Mouse (Mus musculus) liver, embryonic 12.5 days (tissue): Measurements from ENCODE around the gene Cyb5r1. TPM values are rescaled to one million over a fixed set of nuclear protein-coding genes. Genes with fewer than 3 reads are reported as not detected.
"Not testable (repeated sequence)": the region's sequence is repeated elsewhere in the genome, so short reads cannot be mapped to it uniquely, and the experiment has no call there.

Source experiments
- ATAC-seq: fragments of 200-750 bp; cut with Nextera tagmentation; 2 replicates; pipeline ENCODE4 v1.8.0; 2017; ENCODE audit warnings: moderate number of reproducible peaks, mild to moderate bottlenecking, moderate library complexity
- H3K27ac ChIP-seq: fragments of 300-500 bp; sonication (generic); 2 replicates; pipeline ENCODE4 v1.5.1; 2016; ENCODE audit warnings: mild to moderate bottlenecking
- H3K27me3 ChIP-seq: fragments of 300-500 bp; sonication (generic); replicated peaks from 2 replicates; pipeline ENCODE4 v1.6.1; 2016; ENCODE audit warnings: mild to moderate bottlenecking, moderate library complexity
- H3K36me3 ChIP-seq: fragments of 300-500 bp; sonication (generic); 2 replicates; pipeline ENCODE4 v1.6.1; 2016; ENCODE audit warnings: mild to moderate bottlenecking, moderate library complexity
- H3K4me1 ChIP-seq: fragments of 300-500 bp; sonication (generic); 2 replicates; pipeline ENCODE4 v1.6.1; 2016
- H3K4me2 ChIP-seq: fragments of 300-500 bp; sonication (generic); 2 replicates; pipeline ENCODE4 v1.6.1; 2016; ENCODE audit warnings: mild to moderate bottlenecking, moderate library complexity
- H3K4me3 ChIP-seq: fragments of 300-500 bp; sonication (generic); 2 replicates; pipeline ENCODE4 v1.5.1; 2016; ENCODE audit warnings: mild to moderate bottlenecking, moderate library complexity
- H3K9ac ChIP-seq: fragments of 300-500 bp; sonication (generic); 2 replicates; pipeline ENCODE4 v1.6.1; 2016; ENCODE audit warnings: mild to moderate bottlenecking, moderate library complexity
- H3K9me3 ChIP-seq: fragments of 300-500 bp; sonication (generic); replicated peaks from 2 replicates; pipeline ENCODE4 v1.6.1; 2016; ENCODE audit warnings: mild to moderate bottlenecking, moderate library complexity
- WGBS: fragments of 180-500 bp; shearing (Covaris S2); methylation state at CpG from one replicate; pipeline ENCODE4 v1.1.7; 2016; ENCODE audit not compliant: insufficient replicate concordance; 5-methylcytosine and 5-hydroxymethylcytosine counted together
- polyA plus RNA-seq: library from polyadenylated mRNA; unstranded; fragments of >200 nt; fragmentation: Nextera tagmentation; extraction: Ambion mirVana; gene quantifications from 2 replicates; pipeline ENCODE4 v1.2.1, GENCODE M21; 2016

Cyb5r1 gene
- polyA plus RNA-seq, 1 experiment from 2014 or later, result 24.8 TPM

- not testable (repeated sequence) for H3K4me3 ChIP-seq, H3K9ac ChIP-seq, ATAC-seq, H3K9me3 ChIP-seq, H3K4me2 ChIP-seq, H3K36me3 ChIP-seq, H3K27ac ChIP-seq, H3K27me3 ChIP-seq
- WGBS, result 81% methylated on average over 1 of the region's 1 CpGs
- peaks cover 26% of the 10 kb centered on the region for H3K4me1 ChIP-seq
These were observed 37.9 kb downstream of the Cyb5r1 start for GRCm38 (mm10) chr1:134443288-134443687.

GRCm38 (mm10) chr1:134445418-134445817 is 40.1 kb downstream of the Cyb5r1 start:
- H3K4me1 ChIP-seq, result peaks cover 21% of the 10 kb centered on the region
- no peak overlapping the region for H3K27ac ChIP-seq
- WGBS, result 67% methylated on average over 2 of the region's 2 CpGs
- ATAC-seq, result no peak
- H3K9me3 ChIP-seq, result no peaks in the 10 kb centered on the region
- H3K36me3 ChIP-seq, result no peaks in the 10 kb centered on the region
- H3K4me2 ChIP-seq, result no peak overlapping the region
- no peak overlapping the region for H3K9ac ChIP-seq
- no peak overlapping the region for H3K4me3 ChIP-seq
- H3K27me3 ChIP-seq, result no peaks in the 10 kb centered on the region

GRCm38 (mm10) chr1:134448537-134448936 is 43.2 kb downstream of the Cyb5r1 start:
- not testable (repeated sequence) for H3K4me2 ChIP-seq

GRCm38 (mm10) chr1:134450201-134450600 is 44.8 kb downstream of the Cyb5r1 start:
- Histone ChIP-seq H3K4me1 (peaks cover 6% of the 10 kb centered on the region), H3K4me3 (no peak overlapping the region), H3K9ac (no peak overlapping the region), H3K36me3 (no peaks in the 10 kb centered on the region), H3K9me3 (no peaks in the 10 kb centered on the region), H3K4me2 (no peak overlapping the region), H3K27ac (no peak overlapping the region), H3K27me3 (0 out of 2 replicates have a peak, but pooled peaks cover 5% of the 10 kb centered on the region)
- WGBS, result 77% methylated on average over 4 of the region's 4 CpGs
- no peak for ATAC-seq

More at GRCm38 (mm10) chr1:134448537-134448936, 43.2 kb downstream of the Cyb5r1 start:
- not testable (repeated sequence) for H3K27ac ChIP-seq, H3K36me3 ChIP-seq, H3K4me3 ChIP-seq, H3K9ac ChIP-seq, H3K27me3 ChIP-seq, ATAC-seq, H3K4me1 ChIP-seq, H3K9me3 ChIP-seq
- 56% methylated on average over 3 of the region's 3 CpGs for WGBS

GRCm38 (mm10) chr1:134450986-134451385 is 45.6 kb downstream of the Cyb5r1 start:
- H3K36me3 ChIP-seq, result no peaks in the 10 kb centered on the region
- 0 out of 2 replicates have a peak, but pooled peaks cover 5% of the 10 kb centered on the region for H3K27me3 ChIP-seq
- no peak overlapping the region for H3K4me2 ChIP-seq
- no peak overlapping the region for H3K9ac ChIP-seq
- H3K9me3 ChIP-seq, result no peaks in the 10 kb centered on the region
- 25% methylated on average over 3 of the region's 3 CpGs for WGBS
- H3K4me3 ChIP-seq, result no peak overlapping the region
- ATAC-seq, result no peak
- no peak overlapping the region for H3K27ac ChIP-seq
- peaks cover 6% of the 10 kb centered on the region for H3K4me1 ChIP-seq

GRCm38 (mm10) chr1:134454904-134455824 is 49.8 kb downstream of the Cyb5r1 start, which contains the start of gene Klhl12:
Gene Klhl12 (plus strand): TSS chr1:134455531.
- H3K9me3 ChIP-seq, result no peaks in the 10 kb centered on the region
- peak within 1 kb of the TSS; percentile 97 for H3K4me3 ChIP-seq
- WGBS, result 1% methylated on average over 61 of the region's 61 CpGs
- H3K36me3 ChIP-seq, result peaks cover 22% of the 10 kb centered on the region
- H3K4me1 ChIP-seq, result peaks cover 48% of the 10 kb centered on the region
- peak; percentile 93 for ATAC-seq
- H3K27ac ChIP-seq, result peak within 1 kb of the TSS; percentile 93
- peak within 1 kb of the TSS; percentile 97 for H3K9ac ChIP-seq
- peak within 1 kb of the TSS; percentile 84 for H3K4me2 ChIP-seq
- H3K27me3 ChIP-seq, result 0 out of 2 replicates have a peak, but pooled peaks cover 5% of the 10 kb centered on the region

- no peaks in the 10 kb centered on the region for H3K9me3 ChIP-seq
- peak overlapping the region; percentile 97 for H3K9ac ChIP-seq
- no peak for ATAC-seq
- 0 out of 2 replicates have a peak, but pooled peaks cover 5% of the 10 kb centered on the region for H3K27me3 ChIP-seq
- peak overlapping the region; percentile 97 for H3K4me3 ChIP-seq
- WGBS, result 8% methylated on average over 5 of the region's 5 CpGs
- peak overlapping the region; percentile 93 for H3K27ac ChIP-seq
- H3K4me1 ChIP-seq, result peaks cover 56% of the 10 kb centered on the region
- H3K4me2 ChIP-seq, result peak overlapping the region; percentile 84
- peaks cover 31% of the 10 kb centered on the region for H3K36me3 ChIP-seq
These were observed 50.7 kb downstream of the Cyb5r1 start for GRCm38 (mm10) chr1:134456060-134456459.

- H3K9me3 ChIP-seq, result no peaks in the 10 kb centered on the region
- H3K4me2 ChIP-seq, result no peak overlapping the region
- 81% methylated on average over 7 of the region's 7 CpGs for WGBS
- no peak overlapping the region for H3K9ac ChIP-seq
- H3K27ac ChIP-seq, result peak overlapping the region; percentile 63
- H3K27me3 ChIP-seq, result 0 out of 2 replicates have a peak, but pooled peaks cover 5% of the 10 kb centered on the region
- ATAC-seq, result no peak
- H3K4me3 ChIP-seq, result no peak overlapping the region
- H3K4me1 ChIP-seq, result peaks cover 75% of the 10 kb centered on the region
- H3K36me3 ChIP-seq, result peaks cover 53% of the 10 kb centered on the region
These were observed 52.9 kb downstream of the Cyb5r1 start for GRCm38 (mm10) chr1:134458139-134458727.

- peaks cover 74% of the 10 kb centered on the region for H3K4me1 ChIP-seq
- H3K9ac ChIP-seq, result peak overlapping the region; percentile 50
- H3K27me3 ChIP-seq, result no peaks in the 10 kb centered on the region
- peaks cover 74% of the 10 kb centered on the region for H3K36me3 ChIP-seq
- no peaks in the 10 kb centered on the region for H3K9me3 ChIP-seq
- peak overlapping the region; percentile 63 for H3K4me2 ChIP-seq
- H3K27ac ChIP-seq, result peak overlapping the region; percentile 97
- 28% methylated on average over 1 of the region's 1 CpGs for WGBS
- H3K4me3 ChIP-seq, result peak overlapping the region; percentile 13; the same call in 1 of the 2 replicates
- ATAC-seq, result peak; percentile 97
These were observed 55.2 kb downstream of the Cyb5r1 start for GRCm38 (mm10) chr1:134460294-134461284.
